Mouse (Mus musculus) adrenal gland, postnatal 10 days (tissue): ENCODE data around the gene Ppfibp1. TPM values are rescaled to one million over a fixed set of nuclear protein-coding genes. Genes with fewer than 3 reads are reported as not detected.
"Not testable (repeated sequence)": the region's sequence is repeated elsewhere in the genome, so short reads cannot be mapped to it uniquely, and the experiment has no call there.

Source experiments
- DNase-seq: peaks from one replicate; pipeline ENCODE4 v3.0.0; 2021; ENCODE audit warnings: mixed read lengths
- long read RNA-seq, 2 experiments: library from polyadenylated mRNA; stranded (forward); transcript quantifications; one replicate each; pipeline ENCODE4 v2.0.0; 2021
- total RNA-seq, 2 experiments: library from RNA; stranded (reverse); gene quantifications; 2 replicates each; pipeline ENCODE4 v1.2.3; 2021

Gene Ppfibp1
- 10 to 100 TPM; 89.2 to 94.4 TPM for total RNA-seq
- long read RNA-seq, experiment 1, full-length matches to known transcripts, result 4 of 15 reads
- long read RNA-seq, experiment 1, partial matches to known transcripts, result 3 of 15 reads
- long read RNA-seq, experiment 1, other reads (novel, unspliced or antisense), result 8 of 15 reads
- long read RNA-seq, experiment 2, full-length matches to known transcripts, result 14 of 42 reads
- long read RNA-seq, experiment 2, partial matches to known transcripts, result 2 of 42 reads
- long read RNA-seq, experiment 2, other reads (novel, unspliced or antisense), result 26 of 42 reads

DNA sequence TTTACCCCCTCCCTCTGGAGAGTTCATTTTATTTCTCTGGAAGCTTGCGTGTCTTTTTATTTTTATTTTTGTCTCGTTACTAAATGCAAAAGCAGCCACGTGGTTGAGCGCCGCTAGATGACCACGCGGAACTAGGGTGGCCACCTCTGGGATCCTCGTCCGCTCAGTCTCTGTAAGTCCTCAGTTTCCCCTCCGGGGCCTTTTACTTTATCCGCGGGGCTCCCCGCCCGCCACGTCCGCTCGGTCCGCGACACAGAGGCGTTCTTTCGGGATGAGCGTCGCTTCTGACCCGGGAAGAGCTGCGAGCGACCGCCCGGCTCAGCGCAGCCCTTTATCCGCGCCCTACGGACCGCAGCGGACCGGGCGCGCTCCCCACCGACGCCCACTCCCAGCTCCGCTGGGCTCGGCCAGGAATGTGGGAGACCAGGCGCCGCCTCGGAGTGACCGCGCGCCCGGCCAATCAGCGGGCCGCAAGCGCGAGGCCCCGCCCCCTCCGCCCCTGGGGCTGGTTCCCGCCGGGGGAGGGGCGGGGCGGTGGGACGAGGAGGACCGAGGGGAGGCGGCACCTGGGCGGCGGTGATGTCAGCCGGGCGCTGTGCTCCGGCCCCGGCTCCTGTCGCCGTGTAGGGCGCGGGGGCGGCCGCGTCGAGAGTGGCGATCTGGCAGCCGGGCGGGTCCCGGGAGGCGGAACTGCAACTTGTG lies at the start of gene Ppfibp1:
Ppfibp1 (plus strand) TSS at position 530 of the 702 bp plus-strand sequence.
- DNase-seq, result peak; percentile 99

DNA sequence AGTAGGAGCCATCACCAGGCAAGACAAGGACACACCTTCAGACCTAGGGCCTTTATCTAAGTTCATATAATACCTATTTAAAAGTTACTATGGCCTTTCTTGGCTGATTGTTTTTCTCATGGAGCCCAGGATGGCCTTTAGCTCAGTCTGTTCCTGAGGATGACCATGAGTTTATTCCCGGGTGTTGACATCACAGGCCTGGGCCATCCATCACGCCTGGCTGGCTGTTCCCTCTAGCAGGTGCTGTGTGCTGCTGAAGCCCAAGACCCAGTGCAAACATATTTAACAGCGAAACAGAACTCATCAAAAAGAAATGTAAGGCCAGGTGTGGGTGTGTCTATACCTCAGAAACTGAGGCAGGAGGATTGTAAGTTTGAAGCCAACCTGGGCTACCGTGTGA lies 49.4 kb upstream of the Ppfibp1 start:
- DNase-seq, result no peak

DNA sequence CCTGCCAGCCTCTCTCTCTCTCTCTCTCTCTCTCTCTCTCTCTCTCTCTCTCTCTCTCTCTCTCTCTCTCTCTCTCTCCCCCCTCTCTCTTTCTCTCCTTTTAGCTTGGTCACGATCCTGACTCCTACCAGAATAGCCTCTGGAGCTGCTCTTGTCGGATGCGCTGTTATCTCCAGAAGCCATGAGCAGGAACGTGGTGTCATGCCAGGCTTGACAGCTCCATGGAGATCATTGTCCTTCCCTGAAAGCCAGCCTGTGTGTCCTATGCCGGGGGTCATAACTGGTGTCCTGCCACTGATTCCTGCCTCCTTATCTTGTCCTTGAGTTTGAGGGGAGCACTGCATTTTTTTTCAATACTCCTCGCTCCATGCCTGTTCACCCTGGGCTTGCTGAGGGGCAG lies 43.4 kb upstream of the Ppfibp1 start:
- no peak for DNase-seq

DNA sequence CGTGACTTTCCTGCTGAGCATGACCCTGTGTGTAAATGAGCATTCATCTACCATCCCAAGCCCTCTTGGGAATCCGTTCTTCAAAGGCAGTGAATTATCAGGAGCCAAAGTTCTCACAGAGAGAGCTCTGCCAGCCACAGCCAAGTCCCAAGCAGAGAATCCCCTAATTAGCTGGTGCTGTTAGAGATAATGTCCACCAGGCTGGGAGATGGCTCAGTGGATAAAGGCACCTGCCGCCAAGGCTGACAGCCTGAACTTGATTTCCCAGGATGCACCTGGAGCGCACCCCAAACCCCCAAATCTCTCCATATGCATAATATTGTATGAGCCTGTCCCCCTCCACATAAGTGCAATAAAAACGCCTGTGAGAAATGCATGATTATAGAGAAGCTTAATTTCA lies 42.9 kb upstream of the Ppfibp1 start:
- no peak for DNase-seq

DNA sequence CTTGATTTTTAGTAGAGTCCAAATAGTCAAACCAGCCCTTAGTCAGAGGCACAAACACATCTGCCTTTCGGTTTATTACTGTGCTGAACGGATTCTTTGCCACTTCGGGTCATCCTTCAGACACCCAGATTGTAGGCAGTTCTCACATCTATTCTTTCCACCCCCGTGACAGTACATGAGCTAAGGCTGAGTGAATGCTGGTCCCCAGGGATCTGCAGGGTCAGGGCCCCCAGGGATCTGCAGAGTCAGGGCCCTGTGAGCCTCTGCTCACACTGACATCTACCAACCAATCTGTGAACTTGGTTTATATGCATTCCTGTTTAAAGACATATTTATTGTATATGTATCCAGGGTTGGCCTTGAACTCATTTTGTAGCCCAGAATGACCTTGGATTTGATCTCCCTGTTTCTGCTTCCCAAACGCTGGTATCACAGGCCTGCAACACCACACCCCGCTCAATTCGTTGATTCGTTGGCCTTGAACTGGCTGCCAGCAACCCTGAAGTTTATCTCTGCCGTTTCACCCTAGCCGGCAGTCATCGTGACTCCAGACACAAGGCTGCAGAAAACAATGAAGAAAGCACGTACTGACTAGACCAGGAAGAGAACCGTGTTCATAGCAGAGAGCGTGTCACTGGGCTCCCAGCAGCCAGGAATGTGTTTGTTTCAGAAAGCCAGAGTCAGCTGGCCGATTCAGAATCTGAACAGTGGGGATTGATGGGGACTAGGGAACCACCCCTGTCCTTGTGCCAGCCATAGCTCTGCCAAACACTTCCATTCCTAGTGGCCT lies 42.1 kb upstream of the Ppfibp1 start:
- peak; percentile 67 for DNase-seq

DNA sequence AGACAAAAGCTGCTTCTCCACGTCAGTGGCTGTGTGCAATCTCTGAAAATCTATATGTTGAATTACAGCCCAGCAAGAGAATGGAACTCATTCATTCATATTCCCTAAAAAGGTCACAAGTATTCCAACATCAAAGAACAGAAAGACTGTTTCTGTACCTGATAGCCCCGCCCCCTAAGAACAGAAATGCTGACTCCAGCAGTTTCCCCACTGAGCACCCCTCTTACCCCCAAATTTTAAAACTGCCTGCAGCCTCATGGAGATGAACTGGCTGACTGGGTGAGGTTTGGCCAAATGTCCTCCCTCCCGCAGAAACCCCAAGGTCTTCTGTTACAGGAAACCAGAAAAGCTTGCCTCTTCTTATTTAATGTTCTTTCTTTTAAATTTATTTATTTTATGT lies 40.9 kb upstream of the Ppfibp1 start:
- no peak for DNase-seq

DNA sequence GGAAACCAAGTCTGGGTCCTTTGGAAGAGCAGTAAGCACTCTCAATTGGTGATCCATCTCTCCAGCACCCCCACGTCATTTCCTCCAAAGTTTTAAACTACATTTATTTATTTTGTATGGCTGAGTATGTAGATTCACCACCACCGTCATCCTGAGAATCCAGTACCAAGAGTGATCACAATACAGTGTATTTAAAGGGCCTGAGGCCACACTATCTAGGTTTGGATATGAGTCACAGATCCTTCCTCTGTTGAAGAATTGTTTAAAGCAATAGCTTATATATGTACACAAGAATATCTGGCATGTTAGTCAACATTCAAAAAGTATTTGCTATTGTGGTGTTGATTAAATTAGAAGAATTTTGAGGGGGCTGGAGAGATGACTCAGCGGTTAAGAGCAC lies 40.0 kb upstream of the Ppfibp1 start:
- no peak for DNase-seq

DNA sequence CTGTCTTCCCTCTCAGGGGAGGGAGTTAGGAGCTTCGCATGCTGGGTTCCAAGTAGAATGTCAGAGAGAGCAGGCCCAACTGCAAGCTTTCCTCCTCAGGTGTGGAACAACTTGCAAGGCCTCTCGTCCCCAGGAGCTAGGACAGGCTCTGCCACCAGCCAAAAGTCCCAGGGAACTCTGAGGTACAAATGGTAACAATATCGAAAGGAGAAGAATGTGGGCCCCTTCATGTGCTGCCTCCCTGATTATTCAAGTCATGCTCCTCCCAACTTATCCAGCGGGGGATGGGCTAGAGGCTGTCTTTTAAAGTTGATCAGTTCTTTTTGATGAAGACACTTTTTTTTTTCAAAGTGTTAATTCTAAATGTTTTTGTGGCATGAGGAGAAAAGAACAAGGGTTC lies 38.2 kb upstream of the Ppfibp1 start, which contains the start of gene Smco2:
Smco2 (plus strand) TSS at position 55 of the 400 bp plus-strand sequence.
- no peak for DNase-seq

DNA sequence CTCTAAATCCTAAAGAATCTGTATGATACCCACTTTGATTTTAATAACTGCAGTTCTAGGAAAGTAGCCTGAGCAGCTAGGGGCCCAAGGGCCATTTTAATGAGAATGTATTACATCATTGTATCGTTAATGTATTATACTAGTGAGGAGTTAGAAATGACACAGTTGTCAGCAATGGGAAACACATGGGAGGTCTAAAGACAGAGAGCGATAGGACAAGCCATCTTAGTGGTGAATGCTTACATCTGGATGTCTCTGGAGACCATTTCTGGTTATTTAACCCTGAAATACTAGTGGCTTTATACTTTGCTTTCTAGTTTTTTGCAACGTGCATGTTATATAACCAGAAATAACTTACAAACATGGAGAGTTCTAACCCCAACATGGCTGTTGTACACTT lies 36.4 kb upstream of the Ppfibp1 start:
- no peak for DNase-seq

DNA sequence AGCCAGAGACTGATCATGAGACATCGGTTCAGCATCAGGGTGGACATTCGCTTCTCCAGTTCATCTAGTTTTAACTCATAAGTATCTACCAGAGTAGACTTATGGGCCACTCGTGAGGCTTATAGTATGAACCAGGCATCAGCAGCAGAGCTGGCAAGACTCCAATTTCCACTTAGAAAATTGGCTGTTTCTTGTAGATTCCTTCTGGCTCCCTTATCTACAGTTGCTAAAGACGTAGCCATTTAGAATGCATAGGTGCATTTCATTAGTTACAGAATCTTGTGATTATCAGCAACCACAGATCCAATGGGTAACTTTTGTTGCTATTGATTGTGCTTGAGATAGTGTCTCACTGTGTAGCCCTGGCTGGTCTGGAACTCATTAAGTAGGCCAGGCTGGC lies 35.5 kb upstream of the Ppfibp1 start:
- no peak for DNase-seq

DNA sequence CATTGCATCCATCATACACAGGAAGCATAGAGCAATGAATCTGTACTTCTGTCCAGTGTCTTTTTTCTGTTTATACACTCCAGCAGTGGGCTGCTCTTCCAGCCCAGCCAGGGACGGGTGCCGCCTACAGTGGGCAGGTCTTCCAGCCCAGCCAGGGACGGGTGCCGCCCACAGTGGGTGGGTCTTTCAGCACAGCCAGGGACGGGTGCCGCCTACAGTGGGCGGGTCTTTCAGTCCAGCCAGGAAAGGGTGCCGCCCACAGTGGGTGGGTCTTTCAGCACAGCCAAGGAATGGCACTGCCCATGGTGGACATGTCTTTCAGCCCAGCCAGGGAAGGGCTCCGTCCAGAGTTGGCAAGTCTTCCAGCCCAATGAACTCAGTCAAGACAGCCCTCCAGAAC lies 33.1 kb upstream of the Ppfibp1 start:
- DNase-seq, result no peak

DNA sequence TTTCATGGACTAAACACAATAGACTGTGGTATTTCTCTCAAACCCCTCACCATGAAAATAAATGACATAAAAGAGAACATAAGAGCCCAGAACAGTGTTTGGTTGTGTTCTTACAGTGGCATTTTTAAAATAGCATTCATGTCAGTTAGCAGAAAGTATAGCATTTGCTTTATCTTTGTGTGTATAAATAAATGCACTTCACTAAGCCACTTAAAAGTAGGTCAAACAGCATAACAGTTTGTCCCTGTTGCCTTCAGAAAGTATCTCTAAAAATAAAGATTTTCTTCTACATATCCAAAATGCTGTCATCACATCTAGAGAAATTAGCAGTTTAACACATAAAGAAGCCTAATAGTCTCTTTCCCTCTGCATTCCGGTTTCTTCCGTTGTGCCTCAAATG lies 30.9 kb upstream of the Ppfibp1 start:
- no peak for DNase-seq

DNA sequence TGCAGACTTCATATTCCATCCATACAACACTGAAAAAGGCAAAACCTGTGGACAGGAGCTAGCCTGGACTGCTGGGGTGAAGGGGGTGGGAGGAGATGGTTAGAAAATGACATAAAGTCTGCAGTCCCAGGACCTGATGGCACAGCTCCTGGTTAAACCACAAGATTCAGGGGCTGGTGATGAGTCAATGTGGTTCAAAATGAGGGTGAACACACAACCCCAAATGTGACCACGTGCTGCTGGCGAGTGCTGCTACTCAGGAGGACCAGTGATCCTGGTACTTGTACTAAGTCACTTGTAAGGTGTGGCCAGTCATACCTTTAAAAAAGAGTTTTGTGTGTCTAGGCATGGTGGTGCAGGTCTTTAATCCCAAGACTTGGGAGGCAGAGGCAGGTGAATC lies 25.1 kb upstream of the Ppfibp1 start:
- DNase-seq, result no peak

DNA sequence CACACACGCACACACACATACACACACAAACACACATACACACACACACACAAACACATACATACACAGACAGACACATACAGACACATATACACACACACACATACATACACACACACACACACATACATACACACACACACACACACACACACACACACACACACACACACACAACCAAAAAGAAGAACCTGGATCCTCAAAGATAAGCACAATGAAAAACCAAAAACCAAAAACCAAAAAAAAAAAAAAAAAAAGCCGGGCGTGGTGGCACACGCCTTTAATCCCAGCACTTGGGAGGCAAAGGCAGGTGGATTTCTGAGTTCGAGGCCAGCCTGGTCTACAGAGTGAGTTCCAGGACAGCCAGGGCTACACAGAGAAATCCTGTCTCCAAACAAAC lies 23.9 kb upstream of the Ppfibp1 start:
- not testable (repeated sequence) for DNase-seq

DNA sequence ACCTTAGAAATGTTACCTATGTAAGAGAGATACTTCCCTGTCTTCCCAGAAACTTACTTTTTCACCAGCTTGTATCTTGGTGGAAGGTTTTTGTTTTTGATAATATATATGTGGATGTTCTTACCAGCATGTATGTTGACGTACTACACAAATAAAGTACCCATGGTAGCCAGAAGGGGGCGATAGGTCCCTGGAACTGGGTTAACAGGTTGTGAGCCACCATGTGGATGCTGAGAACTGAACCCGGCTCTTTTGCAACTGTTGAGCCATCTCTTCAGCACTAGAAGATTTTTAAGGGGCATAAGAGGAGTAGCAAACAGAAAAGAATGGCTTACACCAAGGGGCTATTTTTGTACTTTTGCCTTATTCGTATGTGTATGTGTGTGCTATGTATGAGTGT lies 22.6 kb upstream of the Ppfibp1 start:
- no peak for DNase-seq

DNA sequence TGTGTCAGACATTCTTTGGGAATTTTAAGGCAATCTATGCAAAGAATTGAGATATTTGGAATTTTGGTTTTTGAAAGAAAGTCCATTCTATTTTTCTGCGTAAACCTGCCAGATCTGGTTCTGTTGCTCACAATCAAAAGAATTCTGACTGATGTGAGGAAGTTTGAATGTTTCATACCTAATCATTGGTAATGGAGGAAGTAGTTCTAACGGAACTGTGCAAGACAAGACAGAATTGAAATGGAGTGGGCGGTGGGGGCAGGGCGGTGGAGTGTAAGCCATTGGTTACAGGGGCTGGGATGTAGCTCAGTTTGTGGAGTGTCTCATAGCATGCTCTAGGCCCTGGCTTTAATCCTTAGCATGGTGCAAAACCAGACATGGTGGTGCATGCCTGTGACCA lies 16.3 kb upstream of the Ppfibp1 start:
- no peak for DNase-seq

DNA sequence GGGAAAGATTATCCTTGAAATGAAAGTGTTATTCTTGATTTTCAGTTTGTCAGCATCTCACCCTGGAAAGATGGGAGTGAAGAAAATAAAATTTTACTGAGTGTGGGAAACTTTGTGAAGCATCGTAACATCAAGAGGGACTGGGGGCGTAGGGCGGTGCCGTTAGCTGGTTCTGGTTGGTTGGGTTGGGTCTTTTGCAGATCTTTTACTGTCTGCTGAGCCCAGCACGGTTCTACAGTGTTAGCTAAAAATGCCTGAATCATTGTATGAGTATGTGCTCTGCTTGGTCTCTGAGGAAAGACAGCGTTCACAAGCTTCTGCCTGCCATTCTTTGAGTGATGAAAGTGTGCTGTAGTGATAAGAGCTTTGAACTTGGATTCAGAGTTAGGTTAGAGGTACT lies 13.9 kb upstream of the Ppfibp1 start:
- no peak for DNase-seq

DNA sequence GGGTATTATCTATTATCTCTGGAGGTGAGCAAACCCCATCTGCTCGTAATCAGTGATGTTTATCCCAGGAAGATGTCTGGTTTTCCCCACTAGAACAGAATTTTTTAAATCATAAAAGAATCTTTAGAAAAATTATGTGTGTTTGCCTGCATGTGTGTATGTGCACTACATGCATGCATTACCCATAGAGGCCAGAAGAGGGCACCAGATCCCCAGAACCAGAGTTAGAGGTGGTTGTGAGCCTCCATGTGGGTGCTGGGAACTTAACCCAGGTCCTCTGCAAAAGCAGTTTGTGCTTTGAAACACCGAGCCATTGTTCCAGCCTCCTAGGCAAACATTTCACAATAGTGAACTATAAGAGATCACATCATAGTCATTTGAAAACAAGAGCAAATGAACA lies 11.5 kb upstream of the Ppfibp1 start:
- no peak for DNase-seq

DNA sequence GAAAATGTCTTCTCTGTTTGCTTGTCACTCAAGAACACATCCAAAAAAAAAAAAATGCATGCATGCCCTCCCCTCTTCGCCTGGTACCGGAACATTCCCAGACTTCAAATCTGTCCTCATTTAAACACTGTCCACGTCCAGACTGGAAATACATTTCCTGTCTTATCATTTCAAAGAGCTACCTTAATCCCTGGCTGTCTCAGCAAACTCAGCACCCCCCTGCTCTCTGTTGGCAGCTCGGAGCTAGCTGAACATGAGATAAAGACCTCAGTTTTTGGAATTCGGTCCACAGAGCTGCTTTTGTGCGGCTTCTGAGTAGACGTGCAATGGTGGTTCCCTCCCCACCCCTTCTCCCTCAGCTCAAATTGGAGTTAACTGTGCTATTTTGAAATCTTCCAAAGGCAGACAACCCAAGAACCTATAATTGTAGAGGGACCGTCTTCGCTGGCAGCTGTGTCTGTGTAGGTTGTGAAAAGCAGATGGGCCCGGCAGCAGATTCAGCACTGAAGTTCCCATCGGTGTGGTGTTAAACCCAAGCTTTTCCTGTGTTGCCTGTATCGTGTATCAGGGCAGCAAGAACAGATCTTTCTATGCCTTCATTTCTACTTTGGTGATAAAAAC lies 10.8 kb upstream of the Ppfibp1 start:
- no peak for DNase-seq

DNA sequence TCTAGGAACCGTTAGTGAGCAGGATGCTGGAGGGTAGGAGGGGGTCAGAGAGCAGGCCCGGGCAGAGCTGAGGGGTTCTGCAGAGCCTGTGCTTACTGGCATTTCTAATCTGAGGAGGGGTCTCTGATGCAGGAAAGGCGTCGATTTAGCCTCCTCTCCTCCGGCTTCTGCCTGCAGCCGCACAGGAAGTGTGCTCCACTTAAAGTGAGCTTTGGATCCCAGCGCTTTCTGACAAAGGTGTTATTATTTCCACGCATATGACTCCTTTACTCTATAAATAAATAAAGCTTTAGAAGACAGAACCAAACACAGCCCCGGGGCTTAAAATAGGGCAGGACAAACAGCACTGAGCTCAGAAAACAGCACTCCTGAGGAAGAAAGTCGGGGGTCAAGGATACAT lies 9.4 kb upstream of the Ppfibp1 start:
- DNase-seq, result no peak

DNA sequence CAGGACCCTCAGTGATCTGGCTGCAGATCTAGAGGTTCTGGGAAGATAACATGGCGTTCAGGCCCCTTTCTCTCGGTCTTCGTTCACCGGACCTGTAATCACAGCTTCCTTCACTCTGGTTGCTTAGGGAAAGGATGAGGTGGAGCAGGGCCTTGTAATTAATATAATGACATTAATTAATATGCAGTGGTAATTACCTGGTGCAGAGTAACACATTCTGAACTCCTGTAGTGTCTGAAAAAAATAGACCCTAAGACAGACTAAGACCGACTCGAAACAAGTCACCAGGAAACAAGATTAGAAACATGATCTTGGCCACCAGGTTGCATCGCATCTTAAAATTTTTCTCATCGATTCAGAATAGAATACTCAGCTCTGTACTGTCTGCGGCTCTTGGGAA lies 8.4 kb upstream of the Ppfibp1 start:
- DNase-seq, result no peak

DNA sequence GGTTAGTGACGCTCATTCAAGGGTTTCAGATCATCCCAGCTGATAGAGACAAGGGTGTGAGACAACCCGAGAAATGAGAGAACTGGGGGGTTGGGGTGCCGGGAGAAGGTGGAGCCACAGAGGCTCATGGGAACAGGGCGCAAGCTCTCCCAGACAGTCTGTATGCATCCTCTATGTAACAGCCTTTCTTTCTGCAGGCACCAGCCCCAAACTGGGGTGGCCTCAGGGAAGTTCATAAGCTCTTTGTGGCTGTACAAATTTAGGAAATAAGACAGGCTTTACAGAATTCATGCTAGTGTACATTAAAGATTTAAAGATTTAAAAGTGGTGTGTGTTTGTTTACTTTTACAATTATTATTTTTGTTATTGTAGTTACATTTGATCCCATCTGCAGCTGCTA lies 8.0 kb upstream of the Ppfibp1 start:
- DNase-seq, result no peak
